Mouse (Mus musculus): ENCODE data around the gene Apoh. TPM values are rescaled to one million over a fixed set of nuclear protein-coding genes. Genes with fewer than 3 reads are reported as not detected.

Apoh gene
- not detected in 2 replicates for polyA plus RNA-seq (2014; fragmentation: Nextera tagmentation; extraction: Ambion mirVana)

DNA sequence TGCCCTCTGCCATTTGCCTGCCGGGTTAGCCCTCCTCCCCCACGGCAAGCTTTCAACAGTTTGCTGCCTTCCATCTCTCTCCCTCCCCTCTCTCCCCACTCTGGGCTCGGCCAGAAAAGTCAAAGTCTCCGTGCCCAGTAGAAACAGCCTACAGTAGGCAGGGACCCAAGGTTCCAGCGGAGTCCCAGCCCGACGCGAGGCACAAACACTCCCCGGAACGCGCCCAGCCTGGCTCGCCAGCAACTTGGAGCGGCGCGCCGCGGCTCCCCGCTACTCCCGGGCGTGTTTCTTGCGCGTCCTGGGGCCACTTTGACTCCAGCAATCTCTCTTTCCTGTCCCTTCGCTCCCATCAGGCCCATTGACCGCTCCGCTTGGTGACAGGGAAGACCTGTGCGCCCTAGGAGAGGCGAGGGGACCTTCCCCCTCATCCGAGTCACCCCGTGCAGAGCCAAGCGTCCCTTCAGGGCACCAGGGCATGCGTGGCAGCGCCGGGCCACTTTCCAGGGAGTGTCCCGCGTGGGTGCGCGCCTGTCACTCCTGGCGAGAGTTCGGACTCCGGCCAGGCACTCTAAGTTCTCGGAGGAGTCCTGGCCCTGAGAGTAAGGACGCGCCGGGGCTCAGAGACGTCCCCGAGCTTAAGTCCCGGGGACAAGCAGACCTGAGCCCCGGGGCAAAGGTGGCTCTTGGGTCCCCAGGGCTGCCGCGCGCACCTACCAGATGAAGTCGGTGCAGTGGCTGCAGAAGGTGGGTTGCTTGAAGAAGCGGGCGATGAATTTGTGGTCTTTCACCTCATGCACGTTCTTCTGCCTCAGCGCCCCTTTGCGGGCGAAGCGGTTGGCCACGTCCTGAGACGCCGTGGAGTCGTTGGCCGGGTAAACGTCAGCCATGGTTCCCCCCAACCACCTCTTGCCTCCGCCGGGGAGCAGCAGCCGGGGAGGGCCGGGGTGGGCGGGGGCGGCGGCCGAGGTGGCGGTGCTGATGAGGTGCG is at the start of gene Apoh:
Apoh (plus strand) TSS at position 574 of the 988 bp plus-strand sequence.
- peak within 1 kb of the TSS; percentile 76 for H3K4me3 ChIP-seq (ENCODE audit: low read depth, low read length)
- peaks cover 7% of the 10 kb centered on the region for H3K4me1 ChIP-seq (ENCODE audit: control insufficient read depth, insufficient read depth, low read length)
- H3K36me3 ChIP-seq (ENCODE audit: control insufficient read depth, insufficient read depth, low read length) = no peaks in the 10 kb centered on the region
- no peaks in the 10 kb centered on the region for H3K9me3 ChIP-seq (ENCODE audit: control insufficient read depth, low read length)
- peaks cover 8% of the 10 kb centered on the region; the same call in 1 of the 2 replicates for H3K27me3 ChIP-seq (ENCODE audit: control insufficient read depth, insufficient read depth, low read length)
- DNase-seq (ENCODE audit: low spot score) (peak; percentile 42), ATAC-seq (ENCODE audit: insufficient read depth, low FRiP score, low TSS enrichment) (peak; percentile 65)
- H3K27ac ChIP-seq (ENCODE audit: low read depth, low read length) = peak within 1 kb of the TSS; percentile 64
- H3K4me2 ChIP-seq (ENCODE audit: low read depth) = peak within 1 kb of the TSS; percentile 100
- WGBS = under 1% methylated on average over 72 of the region's 75 CpGs
- H3K9ac ChIP-seq (ENCODE audit: low read length) = peak within 1 kb of the TSS; percentile 75

- Histone ChIP-seq H3K4me1 (ENCODE audit: control insufficient read depth, insufficient read depth, low read length) (no peaks in the 10 kb centered on the region), H3K36me3 (ENCODE audit: control insufficient read depth, insufficient read depth, low read length) (no peaks in the 10 kb centered on the region), H3K9ac (ENCODE audit: low read length) (no peak overlapping the region), H3K27ac (ENCODE audit: low read depth, low read length) (no peak overlapping the region), H3K4me3 (ENCODE audit: low read depth, low read length) (no peak overlapping the region), H3K4me2 (ENCODE audit: low read depth) (no peak overlapping the region), H3K27me3 (ENCODE audit: control insufficient read depth, insufficient read depth, low read length) (no peaks in the 10 kb centered on the region), H3K9me3 (ENCODE audit: control insufficient read depth, low read length) (no peaks in the 10 kb centered on the region)
- DNase-seq (ENCODE audit: low spot score) = no peak
- 73% methylated on average over 3 of the region's 3 CpGs for WGBS
- no peak for ATAC-seq (ENCODE audit: insufficient read depth, low FRiP score, low TSS enrichment)
Measured at GRCm38 (mm10) chr11:108293843-108294242, 49.3 kb upstream of the Apoh start.

- Histone ChIP-seq H3K9me3 (ENCODE audit: control insufficient read depth, low read length) (no peaks in the 10 kb centered on the region), H3K27ac (ENCODE audit: low read depth, low read length) (no peak overlapping the region), H3K9ac (ENCODE audit: low read length) (no peak overlapping the region), H3K4me2 (ENCODE audit: low read depth) (no peak overlapping the region), H3K4me1 (ENCODE audit: control insufficient read depth, insufficient read depth, low read length) (no peaks in the 10 kb centered on the region), H3K4me3 (ENCODE audit: low read depth, low read length) (no peak overlapping the region), H3K27me3 (ENCODE audit: control insufficient read depth, insufficient read depth, low read length) (no peaks in the 10 kb centered on the region), H3K36me3 (ENCODE audit: control insufficient read depth, insufficient read depth, low read length) (no peaks in the 10 kb centered on the region)
- WGBS = 91% methylated on average over 12 of the region's 12 CpGs
- no peak for ATAC-seq (ENCODE audit: insufficient read depth, low FRiP score, low TSS enrichment)
- no peak for DNase-seq (ENCODE audit: low spot score)
Measured at GRCm38 (mm10) chr11:108294305-108294813, 48.8 kb upstream of the Apoh start.

DNA sequence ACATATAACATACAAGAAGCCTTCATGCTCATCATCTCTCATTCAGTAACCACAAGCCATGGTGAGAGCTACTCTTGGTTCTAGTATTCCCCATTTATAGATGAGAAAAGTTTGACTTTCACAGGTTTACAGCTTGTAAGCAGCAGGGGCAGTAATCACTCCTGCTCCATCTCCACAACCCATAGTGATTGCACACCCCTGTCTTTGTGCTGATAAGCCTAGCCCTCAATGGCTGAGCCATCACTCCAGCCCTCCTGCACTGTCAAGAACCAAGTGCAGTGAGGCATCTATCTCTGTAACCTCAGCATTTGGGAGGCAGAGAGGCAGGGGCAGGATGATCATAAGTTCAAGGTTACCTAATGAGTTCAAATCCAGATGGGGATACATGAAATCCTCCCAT is 47.8 kb upstream of the Apoh start:
- Histone ChIP-seq H3K4me2 (ENCODE audit: low read depth) (no peak overlapping the region), H3K27ac (ENCODE audit: low read depth, low read length) (no peak overlapping the region), H3K9me3 (ENCODE audit: control insufficient read depth, low read length) (no peaks in the 10 kb centered on the region), H3K27me3 (ENCODE audit: control insufficient read depth, insufficient read depth, low read length) (no peaks in the 10 kb centered on the region), H3K9ac (ENCODE audit: low read length) (no peak overlapping the region), H3K4me3 (ENCODE audit: low read depth, low read length) (no peak overlapping the region), H3K36me3 (ENCODE audit: control insufficient read depth, insufficient read depth, low read length) (no peaks in the 10 kb centered on the region), H3K4me1 (ENCODE audit: control insufficient read depth, insufficient read depth, low read length) (no peaks in the 10 kb centered on the region)
- DNase-seq (ENCODE audit: low spot score) = no peak
- ATAC-seq (ENCODE audit: insufficient read depth, low FRiP score, low TSS enrichment) = no peak

- Histone ChIP-seq H3K4me2 (ENCODE audit: low read depth) (no peak overlapping the region), H3K36me3 (ENCODE audit: control insufficient read depth, insufficient read depth, low read length) (no peaks in the 10 kb centered on the region), H3K9me3 (ENCODE audit: control insufficient read depth, low read length) (no peaks in the 10 kb centered on the region), H3K27ac (ENCODE audit: low read depth, low read length) (no peak overlapping the region), H3K27me3 (ENCODE audit: control insufficient read depth, insufficient read depth, low read length) (no peaks in the 10 kb centered on the region), H3K9ac (ENCODE audit: low read length) (no peak overlapping the region), H3K4me3 (ENCODE audit: low read depth, low read length) (no peak overlapping the region), H3K4me1 (ENCODE audit: control insufficient read depth, insufficient read depth, low read length) (no peaks in the 10 kb centered on the region)
- no peak for DNase-seq (ENCODE audit: low spot score)
- no peak for ATAC-seq (ENCODE audit: insufficient read depth, low FRiP score, low TSS enrichment)
- WGBS = 84% methylated on average over 8 of the region's 8 CpGs
Measured at GRCm38 (mm10) chr11:108297956-108298355, 45.2 kb upstream of the Apoh start.

GRCm38 (mm10) chr11:108299913-108300312 is 43.2 kb upstream of the Apoh start:
- H3K36me3 ChIP-seq (ENCODE audit: control insufficient read depth, insufficient read depth, low read length) = no peaks in the 10 kb centered on the region
- no peak overlapping the region for H3K4me3 ChIP-seq (ENCODE audit: low read depth, low read length)
- H3K27ac ChIP-seq (ENCODE audit: low read depth, low read length) = no peak overlapping the region
- H3K9me3 ChIP-seq (ENCODE audit: control insufficient read depth, low read length) = no peaks in the 10 kb centered on the region
- H3K4me2 ChIP-seq (ENCODE audit: low read depth) = no peak overlapping the region
- no peak overlapping the region for H3K9ac ChIP-seq (ENCODE audit: low read length)
- no peaks in the 10 kb centered on the region for H3K27me3 ChIP-seq (ENCODE audit: control insufficient read depth, insufficient read depth, low read length)
- WGBS = 84% methylated on average over 10 of the region's 10 CpGs
- DNase-seq (ENCODE audit: low spot score) (no peak), ATAC-seq (ENCODE audit: insufficient read depth, low FRiP score, low TSS enrichment) (no peak)
- H3K4me1 ChIP-seq (ENCODE audit: control insufficient read depth, insufficient read depth, low read length) = no peaks in the 10 kb centered on the region

DNA sequence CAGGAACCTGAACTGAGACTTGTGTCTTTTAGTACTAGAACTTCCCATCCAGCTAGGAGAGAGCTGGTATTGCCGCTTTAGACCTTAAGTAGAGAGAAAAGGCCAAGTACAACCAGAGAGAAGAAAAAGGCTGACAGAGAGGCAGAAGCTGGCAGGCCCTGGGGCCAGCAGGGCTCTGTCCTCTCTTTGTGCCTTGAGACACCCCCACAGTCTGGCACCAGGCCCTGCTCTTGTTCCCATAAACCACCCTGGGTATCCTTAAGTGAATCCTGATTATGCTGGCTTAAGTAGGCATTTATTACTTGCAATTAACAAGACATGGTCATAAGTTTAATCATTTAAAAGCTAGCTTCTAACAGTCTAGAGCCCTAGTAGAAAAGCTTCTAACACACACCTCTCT is 42.7 kb upstream of the Apoh start:
- no peaks in the 10 kb centered on the region for H3K4me1 ChIP-seq (ENCODE audit: control insufficient read depth, insufficient read depth, low read length)
- no peak overlapping the region for H3K27ac ChIP-seq (ENCODE audit: low read depth, low read length)
- no peaks in the 10 kb centered on the region for H3K27me3 ChIP-seq (ENCODE audit: control insufficient read depth, insufficient read depth, low read length)
- ATAC-seq (ENCODE audit: insufficient read depth, low FRiP score, low TSS enrichment) (no peak), DNase-seq (ENCODE audit: low spot score) (no peak)
- H3K9me3 ChIP-seq (ENCODE audit: control insufficient read depth, low read length) = no peaks in the 10 kb centered on the region
- no peak overlapping the region for H3K4me2 ChIP-seq (ENCODE audit: low read depth)
- H3K36me3 ChIP-seq (ENCODE audit: control insufficient read depth, insufficient read depth, low read length) = no peaks in the 10 kb centered on the region
- H3K9ac ChIP-seq (ENCODE audit: low read length) = no peak overlapping the region
- no peak overlapping the region for H3K4me3 ChIP-seq (ENCODE audit: low read depth, low read length)
- 84% methylated on average over 1 of the region's 1 CpGs for WGBS

DNA sequence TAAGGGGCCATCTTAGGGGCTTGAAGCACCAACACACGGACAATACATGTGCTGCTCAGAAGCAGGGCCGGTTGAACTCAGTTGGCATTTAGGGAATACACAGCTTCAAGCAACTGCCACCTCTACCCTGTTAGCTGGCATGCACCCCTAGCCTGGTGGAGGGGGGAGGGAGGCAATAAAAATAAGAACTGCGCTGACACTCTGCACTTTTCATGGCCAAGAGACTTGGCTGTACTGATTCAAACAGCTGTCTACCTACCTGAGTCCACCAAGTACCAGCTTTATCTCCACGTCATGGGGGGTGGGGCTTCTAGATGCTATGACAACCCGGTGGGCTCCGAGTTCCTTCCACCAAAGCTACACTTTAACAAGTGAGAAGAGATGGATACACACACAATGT is 42.1 kb upstream of the Apoh start:
- 84% methylated on average over 6 of the region's 6 CpGs for WGBS

More for the DNA sequence above, 42.1 kb upstream of the Apoh start:
- DNase-seq (ENCODE audit: low spot score) = no peak
- no peak overlapping the region for H3K4me2 ChIP-seq (ENCODE audit: low read depth)
- no peaks in the 10 kb centered on the region for H3K9me3 ChIP-seq (ENCODE audit: control insufficient read depth, low read length)
- no peaks in the 10 kb centered on the region for H3K36me3 ChIP-seq (ENCODE audit: control insufficient read depth, insufficient read depth, low read length)
- H3K9ac ChIP-seq (ENCODE audit: low read length) = no peak overlapping the region
- no peak overlapping the region for H3K4me3 ChIP-seq (ENCODE audit: low read depth, low read length)
- ATAC-seq (ENCODE audit: insufficient read depth, low FRiP score, low TSS enrichment) = no peak
- no peak overlapping the region for H3K27ac ChIP-seq (ENCODE audit: low read depth, low read length)
- H3K4me1 ChIP-seq (ENCODE audit: control insufficient read depth, insufficient read depth, low read length) = no peaks in the 10 kb centered on the region
- H3K27me3 ChIP-seq (ENCODE audit: control insufficient read depth, insufficient read depth, low read length) = no peaks in the 10 kb centered on the region

Measured in neural tube, embryonic 11.5 days (tissue).